In the genomic region with DNA sequence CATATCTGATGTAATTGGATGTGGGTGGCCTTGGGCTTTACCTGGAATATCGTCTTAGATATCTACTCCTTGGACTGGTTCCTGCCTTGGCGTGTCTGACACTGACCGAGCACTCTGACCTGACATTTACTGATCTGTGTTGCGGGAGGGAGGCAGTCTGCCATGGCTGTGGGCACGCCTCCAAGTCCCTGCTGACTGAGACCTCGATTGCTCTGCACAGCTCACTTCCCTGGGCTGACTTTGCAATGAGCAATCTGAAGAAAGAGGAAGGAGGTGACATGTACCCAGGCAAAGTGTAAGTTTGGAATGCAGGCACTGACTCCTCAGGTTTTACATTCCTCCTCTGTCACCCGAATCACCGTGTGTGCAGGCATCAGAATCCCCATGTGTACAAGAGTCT, we compare ENCODE assay signal across 11 mouse cellular contexts.
A peak's percentile ranks its signal among the peaks of the same experiment; 100 is the strongest.
DNase-seq lines count a peak whose midpoint lies in the region; ATAC-seq and TF ChIP-seq lines count a peak whose summit lies in the region.
"Had no signal": no experiment of that assay in that cellular context is flagged by ENCODE, and none has a peak within 500 bp of the region (broad histone marks: within the 10 kb centered on the region; RNA-seq: fewer than 3 reads in every experiment).

No protein-coding gene starts in this region.

- H3K9ac ChIP-seq in heart, embryonic 16.5 days (ENCODE audit: low read length) = no peak overlapping the region
- no peak overlapping the region for H3K9ac ChIP-seq in heart, embryonic 11.5 days (ENCODE audit: low read depth, low read length)
- no peak overlapping the region for H3K9ac ChIP-seq in midbrain, embryonic 16.5 days (ENCODE audit: low read depth, low read length)
- no peak overlapping the region for H3K9ac ChIP-seq in forebrain, embryonic 16.5 days (replicated peaks; ENCODE audit: low read depth, low read length)
- H3K9ac ChIP-seq in stomach, postnatal 0 days (ENCODE audit: low read length) = no peak overlapping the region
- H3K9ac ChIP-seq: liver, embryonic 14.5 days; stomach, embryonic 15.5 days had no signal

- peaks cover 16% of the 10 kb centered on the region for H3K4me1 ChIP-seq in heart, embryonic 16.5 days (ENCODE audit: control insufficient read depth, insufficient read depth, low read length)
- H3K4me1 ChIP-seq in heart, embryonic 11.5 days (ENCODE audit: control insufficient read depth, insufficient read depth, low read length) = peaks cover 4% of the 10 kb centered on the region; the same call in 1 of the 2 replicates
- H3K4me1 ChIP-seq in midbrain, embryonic 16.5 days (ENCODE audit: control insufficient read depth, insufficient read depth, low read length) = no peaks in the 10 kb centered on the region
- H3K4me1 ChIP-seq in midbrain, embryonic 10.5 days = no peaks in the 10 kb centered on the region
- no peaks in the 10 kb centered on the region for H3K4me1 ChIP-seq in forebrain, embryonic 16.5 days (replicated peaks; ENCODE audit: control insufficient read depth, insufficient read depth, low read length)
- no peaks in the 10 kb centered on the region; the same call in 1 of the 2 replicates for H3K4me1 ChIP-seq in stomach, postnatal 0 days (replicated peaks; ENCODE audit: control insufficient read depth, insufficient read depth)

- 26% methylated on average over 8 of the region's 8 CpGs for WGBS in heart, embryonic 16.5 days
- WGBS in heart, embryonic 11.5 days (ENCODE audit: insufficient replicate concordance) = 64% methylated on average over 8 of the region's 8 CpGs
- WGBS in midbrain, embryonic 16.5 days = 69% methylated on average over 8 of the region's 8 CpGs
- 85% methylated on average over 8 of the region's 8 CpGs for WGBS in midbrain, embryonic 10.5 days
- 65% methylated on average over 8 of the region's 8 CpGs for WGBS in forebrain, embryonic 16.5 days
- WGBS in stomach, postnatal 0 days = 46% methylated on average over 8 of the region's 8 CpGs

- no peaks in the 10 kb centered on the region for H3K36me3 ChIP-seq in heart, embryonic 16.5 days (ENCODE audit: control insufficient read depth, insufficient read depth)
- H3K36me3 ChIP-seq in heart, embryonic 11.5 days (ENCODE audit: control insufficient read depth, insufficient read depth, low read length) = no peaks in the 10 kb centered on the region
- no peaks in the 10 kb centered on the region for H3K36me3 ChIP-seq in midbrain, embryonic 16.5 days (ENCODE audit: control insufficient read depth, insufficient read depth, low read length)
- H3K36me3 ChIP-seq in midbrain, embryonic 10.5 days = no peaks in the 10 kb centered on the region
- H3K36me3 ChIP-seq in myocyte (ENCODE audit: control insufficient read depth, insufficient read depth) = no peaks in the 10 kb centered on the region
- no peaks in the 10 kb centered on the region for H3K36me3 ChIP-seq in forebrain, embryonic 16.5 days (ENCODE audit: control insufficient read depth, insufficient read depth)
- no peaks in the 10 kb centered on the region for H3K36me3 ChIP-seq in stomach, postnatal 0 days (ENCODE audit: control insufficient read depth, insufficient read depth, low read length)
- H3K36me3 ChIP-seq: stomach, embryonic 15.5 days had no signal

- H3K79me2 ChIP-seq in myocyte (ENCODE audit: control insufficient read depth, insufficient read depth) = no peaks in the 10 kb centered on the region

- no peaks in the 10 kb centered on the region for H3K27me3 ChIP-seq in heart, embryonic 16.5 days (ENCODE audit: control insufficient read depth, insufficient read depth, low read length)
- no peaks in the 10 kb centered on the region for H3K27me3 ChIP-seq in heart, embryonic 11.5 days (ENCODE audit: control insufficient read depth, insufficient read depth, low read length)
- H3K27me3 ChIP-seq in midbrain, embryonic 16.5 days (ENCODE audit: control insufficient read depth, insufficient read depth, low read depth, low read length) = no peaks in the 10 kb centered on the region
- no peaks in the 10 kb centered on the region for H3K27me3 ChIP-seq in midbrain, embryonic 10.5 days (ENCODE audit: low read depth, poor library complexity, severe bottlenecking)
- no peaks in the 10 kb centered on the region for H3K27me3 ChIP-seq in myocyte (ENCODE audit: control insufficient read depth, insufficient read depth, insufficient read length)
- no peaks in the 10 kb centered on the region for H3K27me3 ChIP-seq in forebrain, embryonic 16.5 days (replicated peaks; ENCODE audit: control insufficient read depth, insufficient read depth, low read length)
- no peaks in the 10 kb centered on the region for H3K27me3 ChIP-seq in stomach, postnatal 0 days (ENCODE audit: control insufficient read depth, insufficient read depth, low read length)
- H3K27me3 ChIP-seq: stomach, embryonic 15.5 days had no signal

- TF ChIP-seq CTCF in stomach, postnatal 0 days (IDR thresholded peaks at IDR 0.05; ENCODE audit: low read depth) = no peak

- no peaks in the 10 kb centered on the region for H3K9me3 ChIP-seq in heart, embryonic 16.5 days (replicated peaks; ENCODE audit: control insufficient read depth, low read length)
- H3K9me3 ChIP-seq in heart, embryonic 11.5 days (replicated peaks; ENCODE audit: control insufficient read depth, low read length) = no peaks in the 10 kb centered on the region
- H3K9me3 ChIP-seq in midbrain, embryonic 16.5 days (replicated peaks; ENCODE audit: control insufficient read depth, low read length, poor library complexity, severe bottlenecking) = no peaks in the 10 kb centered on the region
- no peaks in the 10 kb centered on the region for H3K9me3 ChIP-seq in midbrain, embryonic 10.5 days (replicated peaks)
- no peaks in the 10 kb centered on the region for H3K9me3 ChIP-seq in forebrain, embryonic 16.5 days (ENCODE audit: control insufficient read depth, low read length)
- no peaks in the 10 kb centered on the region for H3K9me3 ChIP-seq in stomach, postnatal 0 days (ENCODE audit: control insufficient read depth, low read length)
- H3K9me3 ChIP-seq: stomach, embryonic 15.5 days had no signal

- TF ChIP-seq POLR2A in myocyte (IDR thresholded peaks at IDR 0.05; ENCODE audit: insufficient read length, low read depth) = no peak

- no peak for TF ChIP-seq EP300 in stomach, postnatal 0 days (optimal IDR thresholded peaks at IDR 0.05)

- no peak overlapping the region for H3K4me3 ChIP-seq in heart, embryonic 16.5 days (ENCODE audit: low read length)
- no peak overlapping the region for H3K4me3 ChIP-seq in heart, embryonic 11.5 days (ENCODE audit: low read depth, low read length)
- no peak overlapping the region for H3K4me3 ChIP-seq in midbrain, embryonic 16.5 days (ENCODE audit: low read depth, low read length)
- no peak overlapping the region for H3K4me3 ChIP-seq in midbrain, embryonic 10.5 days
- no peak overlapping the region for H3K4me3 ChIP-seq in myocyte
- no peak overlapping the region for H3K4me3 ChIP-seq in forebrain, embryonic 16.5 days (replicated peaks; ENCODE audit: low read length)
- H3K4me3 ChIP-seq in stomach, postnatal 0 days (ENCODE audit: low read depth, low read length) = no peak overlapping the region
- H3K4me3 ChIP-seq: stomach, embryonic 15.5 days had no signal

- peak overlapping the region; percentile 16; the same call in 1 of the 2 replicates for H3K4me2 ChIP-seq in heart, embryonic 16.5 days (ENCODE audit: low read depth, low read length)
- H3K4me2 ChIP-seq in heart, embryonic 11.5 days = no peak overlapping the region; the same call in 1 of the 2 replicates
- no peak overlapping the region for H3K4me2 ChIP-seq in midbrain, embryonic 16.5 days (ENCODE audit: low read length)
- peak overlapping the region; percentile 50 for H3K4me2 ChIP-seq in myocyte (ENCODE audit: low read depth)
- H3K4me2 ChIP-seq in forebrain, embryonic 16.5 days (ENCODE audit: low read length) = no peak overlapping the region
- no peak overlapping the region for H3K4me2 ChIP-seq in stomach, postnatal 0 days (replicated peaks; ENCODE audit: low read depth)
- H3K4me2 ChIP-seq: stomach, embryonic 15.5 days had no signal

- no peak overlapping the region for H3K27ac ChIP-seq in heart, embryonic 16.5 days (ENCODE audit: low read length)
- H3K27ac ChIP-seq in heart, embryonic 11.5 days (ENCODE audit: low read depth, low read length) = no peak overlapping the region
- no peak overlapping the region for H3K27ac ChIP-seq in midbrain, embryonic 16.5 days (ENCODE audit: low read length)
- H3K27ac ChIP-seq in midbrain, embryonic 10.5 days (replicated peaks) = no peak overlapping the region
- no peak overlapping the region for H3K27ac ChIP-seq in forebrain, embryonic 16.5 days (ENCODE audit: low read length)
- no peak overlapping the region for H3K27ac ChIP-seq in stomach, postnatal 0 days (replicated peaks)
- H3K27ac ChIP-seq: liver, embryonic 14.5 days; stomach, embryonic 15.5 days had no signal

- no peak for DNase-seq in midbrain, embryonic 10.5 days (ENCODE audit: low spot score)
- DNase-seq in gastrocnemius, adult 18-20 months (ENCODE audit: low spot score) = peak; percentile 61
- DNase-seq in stomach, postnatal 0 days (ENCODE audit: low spot score) = no peak
- DNase-seq: layer of hippocampus, adult 9-11 months had no signal

- H3ac ChIP-seq in myocyte (ENCODE audit: control insufficient read depth, insufficient read length) = no peak overlapping the region

- ATAC-seq in heart, embryonic 16.5 days (replicated peaks; ENCODE audit: extremely low read depth, insufficient read depth, low FRiP score) = no peak
- no peak for ATAC-seq in heart, embryonic 11.5 days (replicated peaks; ENCODE audit: insufficient number of reproducible peaks, low FRiP score, low TSS enrichment)
- ATAC-seq in midbrain, embryonic 16.5 days = 0 out of 2 replicates have a peak, but pooled peaks have one; percentile 28
- no peak for ATAC-seq in forebrain, embryonic 16.5 days
- no peak for ATAC-seq in stomach, postnatal 0 days (ENCODE audit: low FRiP score, low TSS enrichment)

TF ChIP-seq in myocyte, 11 proteins besides CTCF, POLR2A, EP300 and RAD21:
- TF ChIP-seq TCF12 (IDR thresholded peaks at IDR 0.05; ENCODE audit: insufficient read depth, poor library complexity, severe bottlenecking) (no peak), MYOG (IDR thresholded peaks at IDR 0.05; ENCODE audit: control insufficient read depth in 1 of 3, insufficient read depth in 1 of 3, insufficient read length in 2 of 3, low read depth in 2 of 3) (no peak), MYOD1 (IDR thresholded peaks at IDR 0.05; ENCODE audit: control insufficient read depth in 1 of 3, insufficient read length in 2 of 3, low read depth in 2 of 3) (no peak), REST (IDR thresholded peaks at IDR 0.05; ENCODE audit: insufficient read depth, insufficient read length) (no peak)

Comparison
In these comparisons a context has a peak if more than half of its experiments do, and no peak if none do; other contexts are left out.
1. H3K4me2 ChIP-seq: peak in heart, embryonic 16.5 days (single experiment) and myocyte (single experiment); none in heart, embryonic 11.5 days (single experiment), midbrain, embryonic 16.5 days (single experiment), forebrain, embryonic 16.5 days (single experiment) and stomach, postnatal 0 days (single experiment).